Mouse (Mus musculus) myocyte (in vitro differentiated cells): ENCODE measurements around the gene Ttc29.

ENCODE experiments used
- E2F4 ChIP-seq: IDR thresholded peaks from one replicate; pipeline ENCODE4 v1.6.1; 2011; ENCODE audit warnings: mild to moderate bottlenecking, control low read depth, moderate library complexity; ENCODE audit not compliant: insufficient read depth
- MAX ChIP-seq: IDR thresholded peaks from one replicate; pipeline ENCODE4 v1.6.1; 2011; ENCODE audit warnings: low read depth, mild to moderate bottlenecking, control low read depth
- MYOD1 ChIP-seq, 3 experiments: IDR thresholded peaks; one replicate each; pipeline ENCODE4 v1.6.1; 2011; ENCODE audit warnings: control low read depth in 2 of 3, low read depth in 2 of 3, mild to moderate bottlenecking in 2 of 3, moderate library complexity in 1 of 3; ENCODE audit not compliant: insufficient read length in 2 of 3, control insufficient read depth in 1 of 3
- POLR2A ChIP-seq: IDR thresholded peaks from one replicate; pipeline ENCODE4 v1.6.1; 2011; ENCODE audit warnings: low read depth, mild to moderate bottlenecking, control low read depth, moderate library complexity; ENCODE audit not compliant: insufficient read length
- POLR2AphosphoS2 ChIP-seq: IDR thresholded peaks from one replicate; pipeline ENCODE4 v1.6.1; 2011; ENCODE audit warnings: low read depth, control low read depth; ENCODE audit not compliant: insufficient read length
- REST ChIP-seq: IDR thresholded peaks from one replicate; pipeline ENCODE4 v1.6.1; 2011; ENCODE audit warnings: mild to moderate bottlenecking, control low read depth, moderate library complexity; ENCODE audit not compliant: insufficient read depth, insufficient read length
- SRF ChIP-seq: IDR thresholded peaks from one replicate; pipeline ENCODE4 v1.6.1; 2011; ENCODE audit warnings: low read depth; ENCODE audit not compliant: control insufficient read depth, insufficient read length
- TCF12 ChIP-seq: IDR thresholded peaks from one replicate; pipeline ENCODE4 v1.6.1; 2011; ENCODE audit warnings: mild to moderate bottlenecking, control low read depth; ENCODE audit not compliant: poor library complexity, insufficient read depth, severe bottlenecking
- TCF3 ChIP-seq: IDR thresholded peaks from one replicate; pipeline ENCODE4 v1.6.1; 2011; ENCODE audit warnings: low read depth, control low read depth; ENCODE audit not compliant: insufficient read length
- USF1 ChIP-seq: IDR thresholded peaks from one replicate; pipeline ENCODE4 v1.6.1; 2011; ENCODE audit warnings: low read depth, mild to moderate bottlenecking, control low read depth, moderate library complexity

DNA sequence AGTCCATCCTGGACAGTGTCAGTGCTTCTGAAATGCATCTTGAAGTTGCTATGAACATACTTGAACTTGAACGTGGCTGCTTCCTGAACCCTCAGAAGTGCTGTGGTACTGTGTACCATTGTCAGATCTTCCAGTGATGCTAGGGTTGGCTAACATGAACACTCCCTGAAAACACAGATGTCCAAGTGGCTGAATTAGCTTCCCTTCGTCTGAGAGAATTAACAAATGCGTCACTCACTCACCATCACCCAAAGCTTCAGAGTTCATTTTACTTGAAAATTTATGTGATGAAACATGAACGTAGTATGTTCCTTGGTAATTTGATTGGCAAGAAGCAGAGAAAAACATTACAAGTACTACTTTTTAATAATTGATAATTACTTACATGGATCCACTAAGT is 129.1 kb downstream of the Ttc29 start:
- no peak for TF ChIP-seq MYOD1 (IDR thresholded peaks at IDR 0.05; ENCODE audit: control insufficient read depth in 1 of 3, insufficient read length in 2 of 3, low read depth in 2 of 3)
- TF ChIP-seq POLR2A: no peak
- TF ChIP-seq USF1: no peak
- TF ChIP-seq SRF: no peak
- no peak for TF ChIP-seq E2F4
- TF ChIP-seq REST: no peak
- no peak for TF ChIP-seq POLR2AphosphoS2
- TF ChIP-seq MAX: no peak
- TF ChIP-seq TCF12: no peak
- TF ChIP-seq TCF3: no peak
